Mouse (Mus musculus) embryo, embryonic 11 days (tissue): ENCODE measurements around the gene Npat.

Experiments
- DNase-seq: peaks from one replicate; pipeline ENCODE4 v3.0.0-alpha.2; 2015

The Npat gene

DNA sequence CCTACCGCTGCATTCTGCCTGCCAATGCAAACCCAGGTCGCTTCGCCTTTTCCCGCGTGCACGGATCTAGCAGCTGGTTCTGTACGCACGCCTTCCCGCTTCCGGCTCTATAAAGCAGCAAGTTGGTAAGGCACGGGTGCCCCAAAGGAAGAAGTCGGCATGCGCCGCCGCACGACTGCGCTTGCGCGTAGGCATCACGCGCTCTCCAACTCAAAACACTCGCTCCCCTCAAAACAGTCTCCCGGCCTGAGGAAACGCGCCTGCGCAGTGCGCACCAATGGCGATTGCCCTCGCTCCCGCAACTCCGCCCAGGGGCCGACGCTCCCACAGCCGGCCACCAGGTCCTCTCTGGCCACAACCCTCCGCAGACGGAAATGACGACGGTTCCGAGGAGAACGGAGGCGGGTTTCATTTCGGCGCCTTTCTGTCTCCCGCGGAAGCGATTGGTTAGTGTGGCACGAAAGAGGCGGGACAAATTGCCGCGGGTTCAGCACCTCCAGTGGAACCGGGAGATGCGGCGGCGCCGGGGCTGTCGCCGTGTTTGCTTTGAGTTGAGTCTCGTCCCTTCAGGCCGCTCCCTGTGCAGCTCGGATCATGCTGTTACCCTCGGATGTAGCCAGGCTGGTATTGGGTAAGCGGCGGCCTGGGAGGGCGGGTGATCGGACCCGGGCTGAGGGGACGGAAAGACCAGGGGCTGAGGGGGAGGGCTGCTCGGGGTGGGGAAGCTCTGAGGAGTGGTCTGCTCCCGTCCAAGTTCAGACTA is at the start of gene Npat, which contains the start of gene Atm:
Npat (plus strand) TSS at position 490 of the 763 bp plus-strand sequence.
Atm (minus strand) TSS at position 183 of the 763 bp plus-strand sequence.
- DNase-seq = peak; percentile 99

DNA sequence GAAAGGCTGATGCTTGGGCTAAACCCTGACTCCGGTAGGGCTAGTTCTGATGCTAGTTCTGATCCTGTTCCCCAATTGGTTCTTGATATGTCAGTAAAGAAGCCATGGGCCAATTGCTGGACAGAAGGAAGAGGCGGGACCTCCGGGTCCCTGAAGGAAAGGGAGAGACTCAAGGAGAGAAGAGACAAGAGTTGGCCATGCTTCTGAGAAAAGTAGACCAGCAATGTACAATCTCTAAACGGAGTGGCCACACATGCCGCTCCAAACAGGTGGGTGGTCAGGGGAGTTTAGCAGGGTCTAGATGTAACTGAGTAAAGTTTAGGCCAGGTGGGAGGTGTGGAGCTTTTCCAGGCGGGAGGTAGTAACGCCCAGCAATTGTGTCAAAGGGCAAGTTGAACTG is 28.8 kb upstream of the Npat start:
- no peak for DNase-seq

DNA sequence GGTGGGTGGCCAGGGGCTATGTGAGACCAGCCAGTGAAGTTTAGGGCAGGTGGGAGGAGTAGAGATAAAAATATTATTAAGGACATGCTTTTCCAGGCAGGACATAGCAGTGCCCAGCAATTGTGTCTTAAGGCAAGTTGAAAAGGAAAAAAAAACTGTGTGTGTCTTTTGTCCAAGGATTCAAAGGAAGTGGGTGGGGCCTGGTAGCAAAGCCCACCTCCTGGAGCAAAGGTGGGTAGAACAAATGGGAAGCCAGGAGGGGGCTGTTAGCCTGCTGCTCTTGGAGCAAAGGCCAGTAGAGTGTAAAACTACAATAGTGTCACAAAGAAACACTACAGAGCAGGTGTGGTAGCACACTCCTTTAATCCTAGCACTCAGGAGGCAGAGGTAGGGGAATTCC is 22.8 kb upstream of the Npat start:
- no peak for DNase-seq

DNA sequence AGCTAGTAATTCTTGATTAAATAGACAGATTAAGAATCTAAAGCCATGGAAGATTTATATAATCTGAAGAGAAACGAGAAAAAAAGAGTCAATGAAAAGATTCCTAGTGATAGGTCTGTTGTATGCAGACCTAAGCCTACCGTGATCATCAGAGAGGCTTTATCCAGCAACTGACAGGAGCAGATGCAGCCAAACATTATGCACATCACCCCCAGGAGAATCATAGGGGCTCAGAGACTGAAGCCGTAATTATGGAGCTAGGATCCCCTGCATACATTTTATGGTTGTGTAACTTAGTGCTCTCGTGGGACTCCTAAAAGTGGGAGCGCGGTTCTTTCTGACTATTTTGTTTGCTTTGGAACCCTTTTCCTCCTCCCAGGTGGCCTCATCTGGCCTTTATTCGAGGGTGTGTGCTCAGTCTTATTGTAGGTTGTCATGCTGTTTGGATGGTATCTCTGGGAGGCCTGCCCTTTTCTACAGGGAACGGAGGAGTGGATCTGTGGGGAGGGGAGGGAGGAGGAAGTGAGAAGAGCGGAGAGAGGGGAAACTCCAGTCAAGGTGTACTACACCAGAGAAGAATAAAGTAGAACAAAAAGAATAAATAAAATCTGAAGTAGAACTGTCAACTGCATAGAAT is 19.4 kb upstream of the Npat start:
- DNase-seq = no peak

DNA sequence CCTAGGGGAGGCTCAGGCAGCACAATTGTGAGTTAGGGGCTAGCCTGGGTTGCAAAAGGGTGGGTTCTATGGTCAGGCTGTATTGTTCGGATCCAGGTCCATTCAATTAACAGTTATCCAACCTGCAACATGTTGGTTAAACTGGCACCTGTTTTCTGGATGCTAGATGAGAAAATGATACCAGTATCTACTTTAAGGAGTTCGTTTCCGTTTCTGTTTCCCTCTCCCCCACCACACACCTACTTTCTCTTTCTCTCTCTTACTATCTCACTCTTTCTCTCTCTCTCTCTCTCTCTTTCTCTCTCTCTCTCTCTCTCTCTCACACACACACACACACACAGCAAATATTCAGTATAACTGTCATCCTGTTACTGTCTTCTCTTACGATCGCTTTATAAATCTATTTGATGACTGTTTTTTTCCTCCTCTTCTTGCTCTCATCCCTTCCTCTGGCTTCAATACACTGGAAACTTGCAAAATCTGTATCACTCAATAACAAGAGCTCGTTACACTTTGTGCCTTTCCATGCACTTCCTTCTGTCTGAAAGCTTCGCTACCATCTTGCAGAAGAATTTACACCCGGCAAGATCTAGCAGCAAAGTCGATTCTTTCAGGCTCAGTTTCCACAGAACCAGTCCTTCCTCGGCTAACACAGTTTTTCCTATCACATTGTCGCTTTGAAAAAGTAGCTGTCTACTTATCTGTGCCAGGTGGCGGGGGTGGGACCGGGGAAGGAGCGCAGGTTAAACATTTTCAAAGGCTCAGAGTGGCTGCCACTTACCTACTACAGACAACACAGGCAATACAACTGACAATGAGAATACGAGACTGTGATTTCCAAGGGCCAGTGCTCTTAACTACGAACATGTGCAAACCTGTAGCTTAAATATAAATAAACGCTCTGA is 1.2 kb upstream of the Npat start:
- peak; percentile 13 for DNase-seq

DNA sequence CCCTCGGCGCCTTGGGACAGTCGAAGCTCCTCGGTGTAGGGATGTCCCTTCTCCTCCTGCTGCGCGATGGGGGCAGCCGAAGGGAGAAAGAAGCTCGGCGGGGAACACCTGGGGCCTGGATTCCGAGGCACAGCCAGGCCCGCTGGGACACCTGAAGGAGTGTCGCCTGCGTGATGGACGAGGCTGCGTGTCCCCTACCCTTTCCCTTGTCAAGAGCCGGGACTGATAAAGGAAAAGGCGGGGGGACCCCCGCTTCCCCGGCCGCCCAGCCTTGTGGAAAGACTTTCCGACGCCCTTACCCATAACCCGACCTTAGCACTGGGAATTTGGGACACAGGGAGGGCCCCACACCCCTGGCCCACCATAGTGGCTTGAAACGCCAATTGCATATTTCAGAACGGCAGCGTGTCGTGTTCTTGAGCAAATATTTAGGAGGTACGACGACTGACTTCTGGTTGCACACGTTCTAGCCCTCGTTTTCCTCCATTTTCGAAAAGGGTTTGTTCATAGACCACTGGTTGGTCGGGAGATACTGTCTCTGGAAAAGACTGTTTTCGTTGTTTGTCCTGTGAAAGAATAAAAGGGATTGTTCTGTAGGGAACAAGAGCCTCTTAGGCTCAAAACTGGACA is 604 bp downstream of the Npat start:
- no peak for DNase-seq

DNA sequence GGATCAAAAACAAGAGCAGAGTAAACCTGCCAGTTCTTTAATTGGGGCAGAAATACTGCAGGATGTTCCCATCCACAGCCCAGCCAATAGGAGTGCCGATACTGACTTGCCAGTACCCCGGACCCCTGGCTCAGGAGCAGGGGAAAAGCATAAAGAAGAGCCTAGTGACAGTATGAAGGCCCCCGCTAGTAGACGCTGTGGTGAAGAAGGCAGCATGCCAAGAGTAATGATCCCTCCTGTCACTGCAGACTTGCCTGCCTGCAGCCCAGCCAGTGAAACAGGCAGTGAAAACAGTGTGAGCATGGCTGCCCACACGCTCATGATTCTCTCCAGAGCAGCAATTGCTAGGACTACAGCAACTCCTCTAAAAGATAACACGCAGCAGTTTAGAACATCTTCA is 33.8 kb downstream of the Npat start:
- DNase-seq = no peak

DNA sequence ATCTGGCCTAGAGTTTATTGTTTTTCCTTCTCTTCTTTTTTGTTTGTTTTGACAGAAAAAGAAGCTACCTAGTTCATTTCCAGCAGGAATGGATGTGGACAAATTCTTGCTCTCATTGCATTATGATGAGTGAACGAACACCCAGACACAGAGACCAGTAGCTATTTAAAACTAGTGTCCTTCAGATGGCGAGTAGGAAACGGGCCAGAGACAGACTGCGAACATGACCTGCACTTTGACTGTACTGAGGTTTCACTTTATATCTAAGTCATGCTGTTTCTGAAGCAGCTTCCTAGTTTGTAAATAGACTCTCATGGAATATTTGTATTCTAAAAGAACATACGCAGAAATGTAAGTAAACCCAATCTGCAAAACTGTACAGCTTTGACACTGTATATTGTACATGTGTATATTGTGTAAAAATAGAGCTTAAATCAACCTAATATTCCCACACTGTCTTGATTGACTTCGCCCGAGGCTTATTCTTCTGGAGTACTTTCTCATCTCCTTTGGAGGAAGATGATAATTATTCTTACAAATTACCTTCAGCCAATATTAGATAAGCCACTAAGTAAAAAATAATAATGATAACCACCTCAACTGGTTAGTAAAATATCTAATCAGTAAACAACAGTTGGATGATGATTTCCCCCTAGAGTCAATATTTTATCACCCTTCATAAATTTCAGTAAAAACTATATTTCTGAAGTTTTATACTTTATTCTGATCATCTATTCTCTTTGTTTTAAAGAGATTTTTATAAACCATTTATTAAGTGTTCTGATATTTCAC is 35.9 kb downstream of the Npat start:
- no peak for DNase-seq

DNA sequence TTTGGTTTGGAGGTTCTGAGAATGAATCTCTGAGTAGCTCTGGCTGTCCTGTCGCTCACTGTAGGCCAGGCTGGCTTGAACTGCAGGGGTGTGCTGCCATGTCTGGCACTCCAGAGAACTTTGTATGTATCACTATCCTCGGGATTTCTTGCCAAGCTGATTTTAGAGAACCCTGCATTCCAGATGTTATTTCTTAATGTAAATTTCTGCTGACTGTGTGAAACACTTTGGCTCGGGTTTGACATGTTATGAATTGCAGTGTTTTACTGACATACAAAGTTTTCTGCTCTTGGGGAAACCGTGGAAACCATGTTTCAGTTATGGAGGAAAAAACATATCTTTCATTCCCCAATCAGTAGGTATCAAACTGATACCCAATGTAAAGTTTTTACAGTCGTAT is 38.9 kb downstream of the Npat start:
- no peak for DNase-seq

DNA sequence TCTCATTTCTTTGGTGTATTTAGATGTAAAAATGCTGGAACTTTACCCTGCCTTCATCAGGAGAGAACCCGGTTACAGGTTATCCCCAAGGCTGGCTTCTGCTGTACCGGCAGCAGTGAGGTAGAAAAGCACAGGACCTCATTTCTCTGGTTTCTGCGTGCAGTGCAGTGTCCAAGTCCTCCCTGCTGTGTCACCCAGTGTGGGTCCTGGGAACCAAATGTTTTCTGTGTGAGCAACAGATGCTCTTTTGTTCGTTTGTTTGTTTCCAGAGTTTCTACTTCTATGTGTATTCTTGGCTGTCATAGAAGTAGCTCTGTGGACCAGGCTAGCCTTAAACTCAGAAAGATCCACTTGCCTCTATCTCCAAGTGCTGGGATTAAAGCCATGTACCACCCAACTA is 45.0 kb downstream of the Npat start:
- no peak for DNase-seq

DNA sequence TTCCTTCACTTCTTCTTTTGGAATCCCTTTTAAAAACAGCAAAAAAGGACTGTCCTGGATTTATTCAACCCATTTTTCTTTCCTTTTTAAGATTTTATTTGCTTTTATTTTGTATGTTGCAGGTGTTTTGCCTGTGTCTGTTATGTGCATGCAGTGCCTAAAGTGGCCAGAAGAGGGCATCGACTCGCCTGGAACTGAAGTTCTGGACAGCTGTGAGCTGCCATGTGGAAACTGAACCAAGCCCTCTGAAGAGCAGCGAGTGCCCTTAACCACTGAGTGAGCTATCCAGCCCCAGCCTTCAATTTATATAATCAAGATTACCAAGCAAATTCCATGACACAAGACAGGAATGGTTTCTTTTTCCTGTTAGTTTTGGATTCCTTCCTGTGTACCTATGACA is 57.9 kb downstream of the Npat start:
- DNase-seq = peak; percentile 72

DNA sequence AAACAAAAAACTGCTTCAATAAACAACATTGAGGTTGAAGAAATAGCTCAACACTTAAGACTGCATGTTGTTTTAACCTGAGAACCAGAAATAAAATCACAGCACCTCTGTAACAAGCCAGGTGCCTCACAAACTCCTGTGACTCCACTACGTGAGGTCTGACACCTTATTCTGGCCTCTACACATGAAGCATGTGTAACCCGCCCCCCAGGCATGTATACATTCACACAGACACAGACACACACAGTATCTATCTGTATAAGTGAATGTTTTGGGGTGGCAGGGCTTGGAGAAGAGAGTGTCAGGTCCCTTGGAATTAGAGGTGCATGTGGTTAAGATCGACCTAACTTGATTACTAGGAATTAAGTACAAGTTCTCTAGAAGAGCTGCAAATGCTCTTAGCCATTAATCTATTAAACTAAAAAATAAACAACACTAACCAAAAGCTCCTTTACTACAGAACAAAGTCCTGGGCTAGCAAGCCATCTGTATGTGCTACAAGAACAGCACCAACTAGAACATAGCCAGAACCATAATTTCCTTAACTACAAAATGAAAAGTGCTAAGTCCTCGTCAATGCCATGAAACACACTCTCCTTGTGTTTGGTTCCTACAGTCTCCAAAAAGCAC is 60.2 kb downstream of the Npat start:
- DNase-seq = no peak

DNA sequence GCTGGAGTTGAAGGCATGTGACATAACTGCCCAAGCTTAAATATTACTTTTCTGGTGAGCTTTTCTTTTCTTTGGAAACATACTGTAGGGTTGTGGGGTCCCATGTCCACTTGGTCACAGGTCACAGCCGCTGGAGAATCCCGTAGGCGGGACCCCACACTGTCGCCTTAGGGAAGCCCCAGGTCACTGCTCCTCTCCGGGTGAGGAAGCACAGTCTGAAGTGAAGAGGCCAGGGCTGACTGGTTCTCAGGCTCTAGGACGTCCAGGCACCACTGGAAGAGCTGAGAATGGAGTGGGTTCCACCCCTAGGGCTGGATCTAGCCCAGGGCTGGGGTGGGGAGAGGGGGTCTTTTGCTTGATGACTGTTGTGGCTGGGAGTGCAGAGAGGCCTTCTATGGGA is 61.8 kb downstream of the Npat start:
- DNase-seq = no peak

DNA sequence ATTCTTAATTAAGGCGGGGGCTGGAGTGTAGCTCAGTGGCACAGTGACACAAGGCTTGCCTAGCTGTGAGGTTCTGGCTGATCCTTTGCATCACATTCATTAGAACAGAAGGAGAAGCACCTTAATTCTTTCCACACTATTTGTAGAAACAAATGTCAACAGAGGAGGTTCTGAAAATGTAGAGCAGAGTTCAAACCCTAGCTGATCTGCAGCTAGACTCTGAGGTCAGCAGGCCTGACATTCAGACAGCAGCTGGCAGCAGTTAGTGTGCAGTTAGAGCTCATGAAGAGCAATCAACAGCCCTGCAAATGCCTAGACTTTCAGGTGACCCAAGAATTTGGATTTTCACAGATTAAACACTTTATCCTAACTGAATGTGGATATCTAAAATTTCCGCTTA is 64.7 kb downstream of the Npat start:
- no peak for DNase-seq

DNA sequence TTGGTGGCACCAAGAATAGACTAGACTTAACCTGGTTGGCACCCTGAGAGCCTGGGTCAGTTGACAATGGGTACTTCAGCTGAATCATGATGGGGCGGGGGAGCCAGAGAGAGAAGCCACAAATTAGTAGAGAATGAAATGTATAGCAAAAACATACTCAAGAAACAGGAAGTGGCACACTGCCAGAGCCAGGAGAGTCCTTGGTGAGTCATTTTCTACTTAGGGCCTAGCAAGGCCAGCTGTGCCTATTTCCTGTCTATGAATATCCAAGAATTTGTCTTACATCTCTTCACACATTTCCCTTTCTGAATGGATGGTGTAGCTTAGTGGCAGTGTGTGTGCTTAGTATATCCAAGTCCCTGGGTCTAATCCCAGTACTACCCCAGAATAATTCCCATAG is 66.5 kb downstream of the Npat start:
- no peak for DNase-seq

DNA sequence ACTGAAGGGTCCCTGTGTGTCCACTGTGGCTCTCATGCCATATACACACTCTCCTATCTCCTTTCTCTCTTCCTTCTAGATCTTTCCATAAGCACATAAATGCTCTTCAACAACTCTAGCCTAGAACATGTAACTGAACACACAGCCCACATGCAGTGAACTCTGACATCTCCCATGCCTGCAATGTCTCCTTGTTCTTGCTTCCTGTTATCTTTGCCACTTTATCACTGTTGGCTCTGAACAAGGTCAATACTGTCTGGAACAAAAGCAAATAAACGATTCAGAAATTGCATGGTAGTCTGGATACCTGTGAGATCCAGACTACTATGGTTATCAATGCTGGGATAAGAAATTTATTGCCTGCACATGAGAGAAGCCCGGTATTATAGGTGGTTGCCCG is 67.0 kb downstream of the Npat start:
- no peak for DNase-seq

DNA sequence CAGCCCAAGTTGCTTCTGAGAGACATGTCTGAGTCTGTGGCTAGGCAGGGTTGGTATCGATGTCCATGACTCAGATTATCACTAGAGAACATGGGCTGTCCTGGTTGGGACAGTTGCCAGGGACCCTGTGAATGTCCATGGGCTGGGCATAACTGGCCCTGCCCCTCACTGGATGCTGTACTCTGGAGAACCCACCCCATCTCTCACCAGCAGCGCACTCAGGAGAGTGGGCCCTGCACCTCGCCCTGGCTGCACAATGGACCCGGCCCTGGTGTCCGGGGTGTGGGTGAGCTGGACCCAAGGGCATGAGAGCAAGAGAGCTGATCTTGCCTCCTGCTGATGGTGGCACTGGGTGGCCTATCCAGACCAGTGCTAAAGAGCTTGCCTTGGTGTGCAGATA is 68.1 kb downstream of the Npat start:
- DNase-seq = no peak

DNA sequence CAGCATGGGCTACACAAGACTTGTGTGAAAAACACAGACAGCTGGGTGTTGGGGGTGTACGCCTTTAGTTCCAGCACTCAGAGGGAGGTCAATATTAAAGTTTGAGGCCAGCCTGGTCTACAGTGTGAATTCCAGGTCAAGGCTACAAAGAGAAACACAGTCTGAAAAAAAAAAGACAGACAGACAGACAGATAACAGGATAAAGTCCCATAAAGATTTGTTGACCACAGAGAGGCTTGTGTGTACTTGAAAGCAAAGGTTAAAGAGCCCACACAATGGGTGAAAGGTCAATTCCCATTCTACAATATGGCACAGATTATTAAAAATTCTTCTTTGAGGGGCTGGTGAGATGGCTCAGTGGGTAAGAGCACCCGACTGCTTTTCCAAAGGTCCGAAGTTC is 70.3 kb downstream of the Npat start:
- no peak for DNase-seq

DNA sequence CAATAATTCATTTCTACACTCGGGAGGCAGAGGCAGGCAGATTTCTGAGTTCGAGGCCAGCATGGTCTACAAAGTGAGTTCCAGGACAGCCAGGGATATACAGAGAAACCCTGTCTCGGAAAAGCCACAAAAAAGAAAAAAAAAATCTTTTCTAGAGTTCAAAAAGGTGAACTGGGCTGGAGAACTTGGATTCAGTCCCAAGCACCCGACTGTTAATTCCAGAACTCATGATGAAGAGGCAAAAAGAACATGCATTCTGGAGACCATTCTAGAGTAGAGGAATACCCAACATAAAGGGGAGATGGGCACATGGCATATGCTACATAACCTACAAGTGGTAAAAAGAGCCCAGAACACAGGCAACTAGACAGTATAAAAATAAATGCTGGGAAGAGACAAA is 71.0 kb downstream of the Npat start:
- DNase-seq = no peak

DNA sequence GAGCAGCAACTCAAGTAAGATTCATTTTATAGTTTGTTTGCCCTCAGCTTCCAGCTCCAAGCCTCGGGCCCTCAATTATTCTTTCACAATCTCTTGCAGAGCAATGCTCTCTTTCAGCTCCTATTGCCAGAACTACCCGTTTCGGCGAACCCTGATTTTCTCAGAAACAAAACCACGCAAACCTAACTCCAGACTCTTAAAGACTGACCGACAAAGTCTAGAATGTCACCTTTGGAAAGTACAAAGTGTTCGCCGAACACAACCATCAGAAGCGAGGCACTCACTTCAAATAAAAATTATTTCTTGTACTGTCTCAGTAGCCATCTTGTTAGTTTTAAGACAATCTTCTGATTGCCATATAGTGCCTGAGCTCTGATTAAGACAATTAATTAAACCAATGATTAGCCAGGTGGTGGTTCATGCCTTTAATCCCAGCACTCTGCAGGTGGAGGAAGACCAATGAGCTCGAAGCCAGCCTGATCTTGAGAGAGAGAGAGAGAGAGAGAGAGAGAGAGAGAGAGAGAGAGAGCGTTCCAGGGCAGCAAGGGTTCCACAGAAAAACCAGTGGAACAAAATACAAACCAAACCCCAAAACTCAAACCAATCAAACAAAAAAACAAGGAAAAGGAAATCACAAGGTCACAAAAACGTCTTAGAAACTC is 72.6 kb downstream of the Npat start:
- DNase-seq = no peak
